Mouse (Mus musculus): ENCODE measurements at regions not wholly inside any gene's neighbourhood (a gene's known extent, or its start where the extent isn't known, plus 50 kb on each side); places are given as distances from the start of the nearest gene placed in this dataset.

DNA sequence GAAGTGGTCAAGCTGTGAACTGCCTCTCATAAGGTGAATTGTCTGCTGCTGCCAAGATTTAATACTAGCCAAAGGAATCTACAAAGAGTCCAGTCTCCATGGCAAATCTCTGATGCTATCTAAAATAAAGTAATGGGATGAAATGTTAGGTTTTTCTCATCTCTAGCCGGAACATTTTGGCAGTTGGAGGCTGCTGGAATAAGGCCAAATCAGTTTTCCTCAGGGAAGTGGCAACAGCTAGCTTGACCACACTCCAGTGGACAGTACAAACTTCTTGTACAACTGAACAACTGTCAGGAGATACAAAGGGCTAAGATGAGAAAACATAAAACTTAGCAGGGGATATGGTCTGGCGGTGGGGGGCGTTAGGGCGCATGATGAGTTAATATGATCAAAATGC, 234.3 kb upstream of the Adamts16 start:
- H3K4me1 ChIP-seq (ENCODE audit: control insufficient read depth, low read depth, low read length), result no peaks in the 10 kb centered on the region

DNA sequence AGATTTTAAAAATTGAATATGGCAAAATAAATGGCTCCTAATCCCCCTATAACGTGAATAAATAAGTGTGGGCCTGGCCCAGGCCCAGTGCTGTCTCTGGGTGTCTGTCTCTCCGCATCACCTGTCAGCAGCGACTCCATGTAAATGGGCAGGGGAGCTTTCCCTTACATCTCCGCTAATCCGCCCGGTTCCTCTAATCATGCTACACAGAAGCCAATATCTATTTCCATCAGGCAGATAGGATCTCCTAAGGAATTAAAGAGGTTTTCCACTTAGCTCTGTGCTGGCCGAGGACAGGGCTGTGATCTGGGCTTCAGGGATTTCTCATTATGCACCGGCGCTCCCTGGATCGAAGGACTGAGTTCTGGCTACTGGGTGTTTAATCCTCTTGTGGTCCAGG, 232.4 kb upstream of the Adamts16 start:
- ATAC-seq (ENCODE audit: low read depth), result no peak
- Histone ChIP-seq H3K36me3 (ENCODE audit: control insufficient read depth, insufficient read depth) (no peaks in the 10 kb centered on the region), H3K4me2 (ENCODE audit: low read depth, low read length) (no peak overlapping the region), H3K9me3 (replicated peaks; ENCODE audit: control insufficient read depth, low read length) (no peaks in the 10 kb centered on the region), H3K4me3 (ENCODE audit: low read depth, low read length) (no peak overlapping the region), H3K27me3 (ENCODE audit: control insufficient read depth, insufficient read depth, low read depth, low read length) (no peaks in the 10 kb centered on the region), H3K4me1 (ENCODE audit: control insufficient read depth, low read depth, low read length) (no peaks in the 10 kb centered on the region), H3K27ac (ENCODE audit: low read length) (no peak overlapping the region), H3K9ac (ENCODE audit: low read depth, low read length) (no peak overlapping the region)
- WGBS (ENCODE audit: insufficient replicate concordance), result 71% methylated on average over 10 of the region's 10 CpGs

More for the DNA sequence above, 234.3 kb upstream of the Adamts16 start:
- no peak overlapping the region for H3K27ac ChIP-seq (ENCODE audit: low read length)
- H3K9ac ChIP-seq (ENCODE audit: low read depth, low read length), result no peak overlapping the region
- no peak for ATAC-seq (ENCODE audit: low read depth)
- no peak overlapping the region for H3K4me2 ChIP-seq (ENCODE audit: low read depth, low read length)
- H3K9me3 ChIP-seq (replicated peaks; ENCODE audit: control insufficient read depth, low read length), result no peaks in the 10 kb centered on the region
- no peaks in the 10 kb centered on the region for H3K27me3 ChIP-seq (ENCODE audit: control insufficient read depth, insufficient read depth, low read depth, low read length)
- no peak overlapping the region for H3K4me3 ChIP-seq (ENCODE audit: low read depth, low read length)
- 76% methylated on average over 4 of the region's 4 CpGs for WGBS (ENCODE audit: insufficient replicate concordance)
- H3K36me3 ChIP-seq (ENCODE audit: control insufficient read depth, insufficient read depth), result no peaks in the 10 kb centered on the region

DNA sequence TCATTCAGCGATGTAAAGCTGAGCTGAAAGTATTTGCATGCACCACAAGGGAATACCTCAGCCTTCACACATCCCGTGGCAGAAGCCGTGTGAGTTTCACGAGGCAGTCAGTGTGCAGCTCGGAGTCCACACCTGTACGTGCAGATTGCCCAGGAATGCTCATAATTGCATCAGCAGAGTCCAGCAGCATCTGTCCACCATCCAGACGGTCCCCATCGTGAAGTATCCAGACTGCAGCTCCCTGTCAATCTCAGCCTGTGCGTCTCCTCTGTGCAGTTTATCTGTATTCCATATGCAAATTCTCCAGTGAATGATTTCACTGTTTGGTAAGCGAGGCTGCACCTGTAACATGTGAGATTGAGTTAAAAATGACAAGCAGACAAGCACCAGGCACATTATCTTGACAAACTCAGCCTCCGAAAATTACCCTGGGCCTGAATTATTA, 227.2 kb upstream of the Adamts16 start:
- no peak for ATAC-seq (ENCODE audit: low read depth)
- no peak overlapping the region for H3K4me2 ChIP-seq (ENCODE audit: low read depth, low read length)
- no peaks in the 10 kb centered on the region for H3K36me3 ChIP-seq (ENCODE audit: control insufficient read depth, insufficient read depth)
- H3K27me3 ChIP-seq (ENCODE audit: control insufficient read depth, insufficient read depth, low read depth, low read length), result no peaks in the 10 kb centered on the region
- no peaks in the 10 kb centered on the region for H3K9me3 ChIP-seq (replicated peaks; ENCODE audit: control insufficient read depth, low read length)
- WGBS (ENCODE audit: insufficient replicate concordance), result 63% methylated on average over 11 of the region's 11 CpGs
- H3K27ac ChIP-seq (ENCODE audit: low read length), result no peak overlapping the region
- no peaks in the 10 kb centered on the region for H3K4me1 ChIP-seq (ENCODE audit: control insufficient read depth, low read depth, low read length)
- no peak overlapping the region for H3K4me3 ChIP-seq (ENCODE audit: low read depth, low read length)
- H3K9ac ChIP-seq (ENCODE audit: low read depth, low read length), result no peak overlapping the region

DNA sequence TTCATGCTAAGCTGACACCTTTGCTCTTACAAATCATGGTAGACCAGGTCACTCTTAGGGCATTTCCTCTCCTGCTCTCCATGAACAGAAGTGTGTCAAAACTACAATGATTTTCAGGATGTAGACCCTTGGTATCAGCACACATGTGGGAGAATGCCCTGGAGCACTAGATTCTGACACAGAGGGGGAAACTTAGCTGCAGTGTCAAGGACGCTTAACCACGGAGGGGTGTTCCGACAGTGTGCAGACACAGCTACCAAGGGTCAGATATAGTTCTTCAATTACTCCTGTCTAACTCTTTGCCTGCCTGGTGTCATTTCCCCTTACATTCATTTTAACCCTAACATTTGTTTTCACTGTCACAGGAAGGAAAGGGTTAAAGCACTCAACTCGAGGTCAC, 226.4 kb upstream of the Adamts16 start:
- H3K27me3 ChIP-seq (ENCODE audit: control insufficient read depth, insufficient read depth, low read depth, low read length), result no peaks in the 10 kb centered on the region
- H3K4me2 ChIP-seq (ENCODE audit: low read depth, low read length), result no peak overlapping the region
- no peaks in the 10 kb centered on the region for H3K36me3 ChIP-seq (ENCODE audit: control insufficient read depth, insufficient read depth)
- no peak overlapping the region for H3K27ac ChIP-seq (ENCODE audit: low read length)
- no peaks in the 10 kb centered on the region for H3K4me1 ChIP-seq (ENCODE audit: control insufficient read depth, low read depth, low read length)
- no peak overlapping the region for H3K9ac ChIP-seq (ENCODE audit: low read depth, low read length)
- ATAC-seq (ENCODE audit: low read depth), result no peak
- no peaks in the 10 kb centered on the region for H3K9me3 ChIP-seq (replicated peaks; ENCODE audit: control insufficient read depth, low read length)
- 20% methylated on average over 4 of the region's 4 CpGs for WGBS (ENCODE audit: insufficient replicate concordance)
- no peak overlapping the region for H3K4me3 ChIP-seq (ENCODE audit: low read depth, low read length)

DNA sequence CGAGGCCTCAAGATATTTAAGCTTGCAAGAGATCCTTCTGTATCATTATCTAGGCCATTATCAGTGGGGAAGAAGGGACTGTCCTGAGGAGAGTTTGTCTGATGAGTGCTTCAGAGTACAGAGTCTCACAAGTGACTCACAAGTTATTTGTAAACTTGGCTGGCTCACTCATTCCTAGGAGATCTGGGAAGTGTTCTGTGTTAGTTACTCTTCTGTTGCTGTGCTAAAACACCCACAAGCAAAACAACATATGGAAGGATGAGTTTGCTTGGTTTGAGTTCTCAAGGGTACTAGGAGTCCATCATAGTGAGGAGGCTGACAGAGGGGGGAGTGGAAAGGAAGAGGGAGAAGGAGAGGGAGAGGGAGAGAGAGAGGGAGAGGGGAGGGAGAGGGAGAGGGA, 224.0 kb upstream of the Adamts16 start:
- no peak overlapping the region for H3K27ac ChIP-seq (ENCODE audit: low read length)
- H3K27me3 ChIP-seq (ENCODE audit: control insufficient read depth, insufficient read depth, low read depth, low read length), result no peaks in the 10 kb centered on the region
- 40% methylated on average over 1 of the region's 1 CpGs for WGBS (ENCODE audit: insufficient replicate concordance)
- no peak overlapping the region for H3K4me2 ChIP-seq (ENCODE audit: low read depth, low read length)
- H3K4me1 ChIP-seq (ENCODE audit: control insufficient read depth, low read depth, low read length), result no peaks in the 10 kb centered on the region
- ATAC-seq (ENCODE audit: low read depth), result no peak
- no peaks in the 10 kb centered on the region for H3K9me3 ChIP-seq (replicated peaks; ENCODE audit: control insufficient read depth, low read length)
- H3K4me3 ChIP-seq (ENCODE audit: low read depth, low read length), result no peak overlapping the region
- no peak overlapping the region for H3K9ac ChIP-seq (ENCODE audit: low read depth, low read length)
- H3K36me3 ChIP-seq (ENCODE audit: control insufficient read depth, insufficient read depth), result no peaks in the 10 kb centered on the region

DNA sequence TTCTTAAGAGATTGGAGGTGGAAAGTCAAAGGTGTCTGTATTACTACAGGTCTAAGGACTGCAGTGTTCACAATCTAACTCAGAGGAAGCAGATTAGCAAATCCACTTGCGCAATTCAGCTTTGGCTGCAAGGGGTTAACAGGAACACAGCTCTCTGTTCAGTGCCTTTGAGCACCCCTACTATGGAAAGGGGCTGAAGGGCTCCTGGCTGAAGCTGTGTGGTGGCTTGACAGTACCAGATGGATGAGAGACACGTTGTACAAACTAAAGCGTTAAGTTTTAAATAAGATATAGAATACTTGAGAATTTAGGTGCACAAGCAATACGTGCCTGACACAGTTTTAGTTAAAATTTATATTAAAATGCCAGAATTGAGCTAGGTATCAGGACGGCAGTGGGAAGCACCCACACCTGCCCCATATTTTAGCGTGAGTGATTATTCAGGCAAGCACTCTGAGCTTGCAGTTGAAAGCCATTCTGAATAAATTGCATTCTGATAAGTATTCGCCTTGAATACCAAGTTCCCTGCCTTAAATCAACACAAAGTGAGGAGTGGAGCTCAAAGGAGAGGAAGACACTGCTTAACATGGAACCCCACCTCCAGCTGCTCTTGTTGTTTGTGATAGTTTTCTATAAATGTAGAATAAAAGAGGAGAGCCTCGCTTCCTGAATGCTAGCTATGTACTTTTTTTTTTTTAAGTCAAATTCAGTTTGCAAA, 223.1 kb upstream of the Adamts16 start:
- ATAC-seq (ENCODE audit: low read depth), result no peak
- Histone ChIP-seq H3K4me3 (ENCODE audit: low read depth, low read length) (no peak overlapping the region), H3K27ac (ENCODE audit: low read length) (no peak overlapping the region), H3K4me2 (ENCODE audit: low read depth, low read length) (no peak overlapping the region), H3K27me3 (ENCODE audit: control insufficient read depth, insufficient read depth, low read depth, low read length) (no peaks in the 10 kb centered on the region), H3K4me1 (ENCODE audit: control insufficient read depth, low read depth, low read length) (no peaks in the 10 kb centered on the region), H3K36me3 (ENCODE audit: control insufficient read depth, insufficient read depth) (no peaks in the 10 kb centered on the region), H3K9me3 (replicated peaks; ENCODE audit: control insufficient read depth, low read length) (no peaks in the 10 kb centered on the region), H3K9ac (ENCODE audit: low read depth, low read length) (no peak overlapping the region)
- WGBS (ENCODE audit: insufficient replicate concordance), result 52% methylated on average over 8 of the region's 8 CpGs

DNA sequence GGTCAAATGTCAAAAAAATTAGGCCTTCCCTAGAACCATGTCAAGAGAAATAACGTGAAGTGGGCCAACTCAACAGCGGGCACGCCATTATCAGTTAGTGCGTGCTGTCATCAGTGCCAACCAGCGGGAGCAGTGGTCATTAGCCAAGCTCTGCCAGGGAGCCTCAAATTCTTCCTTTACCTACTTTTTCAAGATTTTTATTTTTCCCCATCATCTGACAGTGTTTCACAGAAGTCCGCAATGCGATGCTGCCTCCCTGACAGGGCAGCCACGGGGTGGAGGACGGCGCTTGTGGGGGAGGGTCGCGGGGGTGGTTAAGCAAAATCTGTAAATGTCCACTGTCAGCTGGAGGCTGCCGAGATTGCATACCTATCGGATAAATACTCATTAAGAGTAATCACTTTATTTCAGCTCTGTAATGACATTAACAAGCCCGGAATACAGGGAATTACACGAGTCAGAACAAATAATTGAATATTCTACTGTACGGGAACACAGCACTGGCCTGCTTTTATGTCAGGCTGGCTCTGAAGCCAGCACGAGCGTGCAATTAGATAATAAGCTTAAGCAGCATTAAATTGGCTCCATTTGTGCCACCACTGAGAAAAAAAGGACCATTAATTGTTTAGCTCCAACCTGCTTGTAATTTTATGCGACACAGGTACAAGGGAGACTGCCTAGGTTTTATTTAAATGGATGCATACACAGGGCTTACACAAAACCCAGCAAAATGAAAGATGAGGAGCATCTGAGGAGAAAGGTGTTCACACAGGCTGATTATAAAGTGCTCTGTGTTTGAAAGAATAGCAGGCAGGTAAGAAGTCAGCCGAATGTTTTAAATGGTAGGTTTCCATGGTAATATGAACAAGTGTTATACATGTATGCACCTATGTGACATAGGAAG, 212.0 kb upstream of the Adamts16 start:
- Histone ChIP-seq H3K9me3 (replicated peaks; ENCODE audit: control insufficient read depth, low read length) (no peaks in the 10 kb centered on the region), H3K4me2 (ENCODE audit: low read depth, low read length) (no peak overlapping the region), H3K4me3 (ENCODE audit: low read depth, low read length) (no peak overlapping the region), H3K36me3 (ENCODE audit: control insufficient read depth, insufficient read depth) (no peaks in the 10 kb centered on the region), H3K27me3 (ENCODE audit: control insufficient read depth, insufficient read depth, low read depth, low read length) (no peaks in the 10 kb centered on the region), H3K27ac (ENCODE audit: low read length) (no peak overlapping the region), H3K4me1 (ENCODE audit: control insufficient read depth, low read depth, low read length) (no peaks in the 10 kb centered on the region), H3K9ac (ENCODE audit: low read depth, low read length) (no peak overlapping the region)
- no peak for ATAC-seq (ENCODE audit: low read depth)
- WGBS (ENCODE audit: insufficient replicate concordance), result 72% methylated on average over 21 of the region's 21 CpGs

DNA sequence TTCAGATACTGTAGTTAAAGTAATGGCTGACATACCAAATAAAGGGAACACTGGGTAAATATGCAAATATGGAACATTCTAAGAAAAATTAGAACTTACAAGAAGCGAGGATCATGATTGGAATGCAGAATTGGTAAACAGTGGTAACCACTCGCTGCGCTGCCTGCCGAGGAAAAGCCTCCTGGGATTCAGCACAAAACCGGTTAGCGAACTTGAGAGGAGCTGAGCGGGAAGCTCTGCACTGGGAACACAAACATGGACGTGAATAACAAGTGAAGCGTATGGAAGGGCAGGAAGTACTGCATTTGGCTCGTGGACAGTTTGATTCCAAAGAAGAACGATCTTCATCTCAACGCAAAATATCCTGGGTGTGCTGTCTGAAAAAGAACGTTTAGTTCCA, 209.0 kb upstream of the Adamts16 start:
- Histone ChIP-seq H3K4me1 (ENCODE audit: control insufficient read depth, low read depth, low read length) (no peaks in the 10 kb centered on the region), H3K27ac (ENCODE audit: low read length) (no peak overlapping the region), H3K27me3 (ENCODE audit: control insufficient read depth, insufficient read depth, low read depth, low read length) (no peaks in the 10 kb centered on the region), H3K9me3 (replicated peaks; ENCODE audit: control insufficient read depth, low read length) (no peaks in the 10 kb centered on the region), H3K9ac (ENCODE audit: low read depth, low read length) (no peak overlapping the region), H3K4me2 (ENCODE audit: low read depth, low read length) (no peak overlapping the region), H3K36me3 (ENCODE audit: control insufficient read depth, insufficient read depth) (no peaks in the 10 kb centered on the region), H3K4me3 (ENCODE audit: low read depth, low read length) (no peak overlapping the region)
- ATAC-seq (ENCODE audit: low read depth), result no peak
- WGBS (ENCODE audit: insufficient replicate concordance), result 43% methylated on average over 13 of the region's 13 CpGs

DNA sequence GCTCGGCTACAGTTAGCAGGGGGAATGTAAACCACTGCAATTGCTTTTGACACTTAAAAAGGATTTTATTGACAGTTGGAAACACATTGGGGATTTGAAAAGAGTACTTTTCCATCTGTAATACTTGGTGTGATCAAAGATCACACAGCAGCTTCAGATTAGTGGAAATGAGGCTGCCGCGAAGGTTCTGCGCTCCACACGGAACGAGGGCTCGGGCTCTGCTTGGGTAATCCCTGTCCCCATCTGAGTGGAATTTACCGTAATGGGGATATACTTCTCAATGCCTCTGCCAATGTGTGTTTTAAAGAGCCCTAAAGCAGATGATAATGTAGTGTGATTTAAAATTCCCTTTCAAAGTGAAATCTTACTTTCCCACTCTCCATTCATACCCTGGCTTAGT, 194.4 kb upstream of the Adamts16 start:
- Histone ChIP-seq H3K4me2 (ENCODE audit: low read depth, low read length) (no peak overlapping the region), H3K36me3 (ENCODE audit: control insufficient read depth, insufficient read depth) (no peaks in the 10 kb centered on the region), H3K27me3 (ENCODE audit: control insufficient read depth, insufficient read depth, low read depth, low read length) (no peaks in the 10 kb centered on the region), H3K4me3 (ENCODE audit: low read depth, low read length) (no peak overlapping the region), H3K4me1 (ENCODE audit: control insufficient read depth, low read depth, low read length) (no peaks in the 10 kb centered on the region), H3K27ac (ENCODE audit: low read length) (no peak overlapping the region), H3K9me3 (replicated peaks; ENCODE audit: control insufficient read depth, low read length) (no peaks in the 10 kb centered on the region), H3K9ac (ENCODE audit: low read depth, low read length) (no peak overlapping the region)
- ATAC-seq (ENCODE audit: low read depth), result no peak
- 81% methylated on average over 8 of the region's 8 CpGs for WGBS (ENCODE audit: insufficient replicate concordance)
